Mouse (Mus musculus): ENCODE measurements around the gene Sprr2i. TPM values are rescaled to one million over a fixed set of nuclear protein-coding genes. Genes with fewer than 3 reads are reported as not detected.

Gene Sprr2i
- not detected in 2 replicates for polyA plus RNA-seq (2014; fragmentation: Nextera tagmentation; extraction: Ambion mirVana)

DNA sequence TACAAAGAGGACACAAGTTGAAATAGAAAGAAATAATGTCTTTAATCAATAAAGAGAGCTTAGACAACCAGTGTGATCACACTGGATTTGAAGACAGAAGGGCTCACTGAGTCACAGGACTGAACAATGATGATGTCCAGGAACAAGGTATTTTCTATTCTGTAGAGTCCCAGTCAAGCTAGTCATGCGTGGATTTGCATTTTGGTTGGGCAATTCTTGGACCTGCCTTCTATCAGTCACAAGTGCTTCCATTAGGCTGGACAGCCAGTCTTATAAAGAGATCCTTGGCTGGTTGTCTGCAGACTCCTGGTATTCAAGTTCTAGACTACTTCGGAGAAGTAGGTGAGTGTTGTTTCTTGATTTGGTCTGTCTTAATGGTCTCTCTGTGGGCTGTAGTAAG is at the start of gene Sprr2i:
Gene Sprr2i (plus strand): TSS at position 301 of the 400 bp plus-strand sequence.
- WGBS, result 84% methylated on average over 2 of the region's 2 CpGs

DNA sequence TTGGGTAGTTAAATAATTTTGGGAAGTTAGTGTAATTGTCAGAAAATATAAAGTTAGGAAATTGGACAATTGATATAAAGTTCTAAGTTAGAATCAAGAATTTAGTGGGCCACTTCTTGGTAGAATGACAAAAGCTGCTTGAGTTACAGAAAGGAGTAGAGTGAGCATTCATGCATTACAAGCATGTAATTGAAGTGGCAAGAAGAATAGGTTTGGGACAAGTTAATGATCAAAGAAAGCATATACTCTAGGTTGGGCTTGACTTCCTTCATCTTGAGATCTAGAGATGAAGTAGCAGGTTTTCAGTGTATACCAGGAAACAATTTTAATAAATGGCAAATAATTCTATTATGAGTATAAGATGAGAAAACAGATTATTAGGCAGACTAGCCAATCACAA is 46.2 kb upstream of the Sprr2i start:
- H3K9ac ChIP-seq (replicated peaks; ENCODE audit: low read depth, low read length), result no peak overlapping the region
- H3K4me3 ChIP-seq (ENCODE audit: low read depth, low read length), result no peak overlapping the region
- H3K9me3 ChIP-seq (ENCODE audit: control insufficient read depth, low read depth, low read length), result no peaks in the 10 kb centered on the region
- no peak for ATAC-seq (ENCODE audit: insufficient number of reproducible peaks, insufficient read depth, low FRiP score, low read depth)
- no peaks in the 10 kb centered on the region for H3K36me3 ChIP-seq (ENCODE audit: control insufficient read depth, insufficient read depth, low read length)
- H3K4me1 ChIP-seq (ENCODE audit: control insufficient read depth, insufficient read depth, low read length), result no peaks in the 10 kb centered on the region
- H3K27ac ChIP-seq (ENCODE audit: low read length), result no peak overlapping the region
- no peak overlapping the region for H3K4me2 ChIP-seq (replicated peaks; ENCODE audit: low read depth, low read length)
- H3K27me3 ChIP-seq (ENCODE audit: control insufficient read depth, insufficient read depth, low read length), result no peaks in the 10 kb centered on the region

More for the DNA sequence above, at the start of gene Sprr2i:
- no peak within 1 kb of the TSS for H3K9ac ChIP-seq (replicated peaks; ENCODE audit: low read depth, low read length)
- H3K9me3 ChIP-seq (ENCODE audit: control insufficient read depth, low read depth, low read length), result no peaks in the 10 kb centered on the region
- no peak within 1 kb of the TSS for H3K27ac ChIP-seq (ENCODE audit: low read length)
- H3K27me3 ChIP-seq (ENCODE audit: control insufficient read depth, insufficient read depth, low read length), result no peaks in the 10 kb centered on the region
- no peak within 1 kb of the TSS for H3K4me2 ChIP-seq (replicated peaks; ENCODE audit: low read depth, low read length)
- no peak for ATAC-seq (ENCODE audit: insufficient number of reproducible peaks, insufficient read depth, low FRiP score, low read depth)
- H3K4me3 ChIP-seq (ENCODE audit: low read depth, low read length), result no peak within 1 kb of the TSS
- no peaks in the 10 kb centered on the region for H3K36me3 ChIP-seq (ENCODE audit: control insufficient read depth, insufficient read depth, low read length)
- H3K4me1 ChIP-seq (ENCODE audit: control insufficient read depth, insufficient read depth, low read length), result no peaks in the 10 kb centered on the region

DNA sequence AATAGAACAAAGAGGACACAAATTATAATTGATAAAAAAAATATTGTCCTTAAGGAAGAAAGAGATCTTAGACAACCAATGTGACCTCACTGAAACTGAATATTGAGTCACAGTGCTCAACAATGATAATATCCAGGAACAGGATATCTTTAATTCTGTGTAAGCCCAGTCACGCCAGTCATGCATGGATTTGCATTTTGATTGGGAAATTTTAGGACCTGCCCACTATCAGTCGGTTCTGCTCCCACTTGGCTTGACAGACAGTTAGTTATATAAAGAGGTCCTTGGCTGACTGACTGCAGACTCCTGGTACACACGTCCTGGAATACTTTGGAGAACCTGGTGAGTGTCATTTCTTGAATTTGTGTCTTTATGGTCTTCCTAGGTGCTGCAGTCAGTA is 42.9 kb upstream of the Sprr2i start, which contains the start of gene Sprr2f:
Gene Sprr2f (plus strand): TSS at position 301 of the 400 bp plus-strand sequence.
- Histone ChIP-seq H3K9me3 (ENCODE audit: control insufficient read depth, low read depth, low read length) (no peaks in the 10 kb centered on the region), H3K4me2 (replicated peaks; ENCODE audit: low read depth, low read length) (no peak within 1 kb of the TSS), H3K36me3 (ENCODE audit: control insufficient read depth, insufficient read depth, low read length) (no peaks in the 10 kb centered on the region), H3K27ac (ENCODE audit: low read length) (no peak within 1 kb of the TSS), H3K4me1 (ENCODE audit: control insufficient read depth, insufficient read depth, low read length) (no peaks in the 10 kb centered on the region), H3K9ac (replicated peaks; ENCODE audit: low read depth, low read length) (no peak within 1 kb of the TSS), H3K4me3 (ENCODE audit: low read depth, low read length) (no peak within 1 kb of the TSS), H3K27me3 (ENCODE audit: control insufficient read depth, insufficient read depth, low read length) (no peaks in the 10 kb centered on the region)
- 56% methylated on average over 3 of the region's 3 CpGs for WGBS
- no peak for ATAC-seq (ENCODE audit: insufficient number of reproducible peaks, insufficient read depth, low FRiP score, low read depth)

DNA sequence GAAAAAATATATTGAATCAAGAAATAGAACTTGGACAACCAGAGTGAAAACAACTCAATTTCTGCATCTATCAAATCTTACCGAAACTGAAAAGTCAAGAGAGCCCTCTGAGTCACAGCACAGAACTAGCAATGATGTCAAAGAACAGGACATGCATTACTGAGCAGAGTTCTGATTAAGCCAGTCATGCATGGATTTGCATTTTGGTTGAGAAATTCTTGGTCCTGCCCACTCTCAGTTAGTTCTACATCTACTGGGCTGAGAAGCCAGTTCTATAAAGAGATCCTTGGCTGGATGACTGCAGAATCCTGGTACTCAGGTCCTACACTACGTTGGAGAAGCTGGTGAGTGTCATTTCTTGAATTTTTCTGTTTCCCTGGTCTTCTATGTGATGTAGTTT is 34.2 kb upstream of the Sprr2i start:
- Histone ChIP-seq H3K36me3 (ENCODE audit: control insufficient read depth, insufficient read depth, low read length) (no peaks in the 10 kb centered on the region), H3K9ac (replicated peaks; ENCODE audit: low read depth, low read length) (no peak overlapping the region), H3K4me2 (replicated peaks; ENCODE audit: low read depth, low read length) (no peak overlapping the region), H3K4me3 (ENCODE audit: low read depth, low read length) (no peak overlapping the region), H3K27me3 (ENCODE audit: control insufficient read depth, insufficient read depth, low read length) (no peaks in the 10 kb centered on the region), H3K9me3 (ENCODE audit: control insufficient read depth, low read depth, low read length) (no peaks in the 10 kb centered on the region), H3K27ac (ENCODE audit: low read length) (no peak overlapping the region), H3K4me1 (ENCODE audit: control insufficient read depth, insufficient read depth, low read length) (no peaks in the 10 kb centered on the region)
- 75% methylated on average over 2 of the region's 2 CpGs for WGBS
- ATAC-seq (ENCODE audit: insufficient number of reproducible peaks, insufficient read depth, low FRiP score, low read depth), result no peak

DNA sequence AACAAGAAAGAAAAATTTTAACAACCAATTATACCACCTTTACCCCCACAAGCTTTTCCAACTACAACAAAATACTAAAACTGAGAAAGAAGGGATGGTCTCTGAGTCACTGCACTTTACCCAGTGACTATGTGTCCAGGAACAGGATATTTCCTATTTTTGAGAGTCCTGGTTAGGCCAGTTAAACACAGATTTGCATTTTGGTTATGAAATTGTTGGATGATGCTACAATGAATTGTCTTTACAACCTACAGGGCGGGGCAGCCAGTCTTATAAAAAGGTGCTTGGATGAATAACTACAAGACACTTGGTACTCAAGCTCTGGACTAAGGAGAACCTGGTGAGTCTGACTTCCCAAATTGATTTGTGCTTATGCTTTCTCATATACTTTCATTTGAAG is 22.4 kb upstream of the Sprr2i start, which contains the start of gene Sprr2h:
Gene Sprr2h (plus strand): TSS at position 301 of the 400 bp plus-strand sequence.
- no peaks in the 10 kb centered on the region for H3K36me3 ChIP-seq (ENCODE audit: control insufficient read depth, insufficient read depth, low read length)
- H3K4me3 ChIP-seq (ENCODE audit: low read depth, low read length), result no peak within 1 kb of the TSS
- WGBS, result 82% methylated on average over 1 of the region's 1 CpGs
- ATAC-seq (ENCODE audit: insufficient number of reproducible peaks, insufficient read depth, low FRiP score, low read depth), result no peak
- no peaks in the 10 kb centered on the region for H3K4me1 ChIP-seq (ENCODE audit: control insufficient read depth, insufficient read depth, low read length)
- no peak within 1 kb of the TSS for H3K27ac ChIP-seq (ENCODE audit: low read length)
- no peaks in the 10 kb centered on the region for H3K27me3 ChIP-seq (ENCODE audit: control insufficient read depth, insufficient read depth, low read length)
- H3K4me2 ChIP-seq (replicated peaks; ENCODE audit: low read depth, low read length), result no peak within 1 kb of the TSS
- H3K9ac ChIP-seq (replicated peaks; ENCODE audit: low read depth, low read length), result no peak within 1 kb of the TSS
- no peaks in the 10 kb centered on the region for H3K9me3 ChIP-seq (ENCODE audit: control insufficient read depth, low read depth, low read length)

DNA sequence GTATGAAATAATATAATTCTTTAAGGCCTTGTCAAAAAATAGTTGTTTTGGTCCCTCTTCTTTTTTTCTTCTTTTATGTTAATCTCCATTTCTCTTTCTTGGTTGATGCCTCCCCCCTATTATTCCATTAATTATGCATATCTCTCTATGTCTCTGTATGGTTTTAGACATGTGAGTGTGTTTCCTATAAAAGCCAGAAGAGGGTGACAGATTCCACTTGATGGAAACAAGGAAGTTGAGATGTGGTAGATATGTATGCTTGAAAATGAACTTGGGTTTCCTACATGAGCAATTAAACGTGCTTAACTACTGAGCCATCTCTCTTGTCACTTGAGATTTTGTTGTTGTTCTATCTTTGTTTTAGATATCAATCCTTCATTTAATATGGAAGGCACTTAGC is 13.5 kb upstream of the Sprr2i start:
- 45% methylated on average over 1 of the region's 1 CpGs for WGBS

DNA sequence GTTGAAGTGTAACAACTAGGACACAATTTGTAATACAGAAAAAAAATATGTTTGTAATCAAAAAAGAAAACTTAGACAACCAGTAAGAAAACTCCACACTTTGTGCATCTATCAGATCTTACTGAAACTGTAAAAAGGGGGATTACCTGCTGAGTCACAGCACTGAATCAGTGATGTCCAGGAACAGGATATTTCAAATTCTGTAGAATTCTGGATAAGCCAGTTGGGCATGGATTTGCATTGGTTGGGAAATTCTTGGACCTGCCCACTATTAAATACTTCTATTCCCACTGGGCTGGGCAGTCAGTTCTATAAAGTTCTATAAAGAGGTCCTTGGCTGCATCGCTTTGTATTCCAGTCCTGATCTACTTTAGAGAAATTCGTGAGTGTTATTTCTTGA is 10.0 kb downstream of the Sprr2i start, which contains the start of gene Sprr2j-ps:
Gene Sprr2j-ps (plus strand): TSS at position 301 of the 400 bp plus-strand sequence.
- H3K36me3 ChIP-seq (ENCODE audit: control insufficient read depth, insufficient read depth, low read length), result no peaks in the 10 kb centered on the region
- H3K4me2 ChIP-seq (replicated peaks; ENCODE audit: low read depth, low read length), result no peak within 1 kb of the TSS
- H3K27ac ChIP-seq (ENCODE audit: low read length), result no peak within 1 kb of the TSS
- 90% methylated on average over 2 of the region's 2 CpGs for WGBS
- no peaks in the 10 kb centered on the region for H3K9me3 ChIP-seq (ENCODE audit: control insufficient read depth, low read depth, low read length)
- H3K4me3 ChIP-seq (ENCODE audit: low read depth, low read length), result no peak within 1 kb of the TSS
- no peak for ATAC-seq (ENCODE audit: insufficient number of reproducible peaks, insufficient read depth, low FRiP score, low read depth)
- H3K4me1 ChIP-seq (ENCODE audit: control insufficient read depth, insufficient read depth, low read length), result no peaks in the 10 kb centered on the region
- no peak within 1 kb of the TSS for H3K9ac ChIP-seq (replicated peaks; ENCODE audit: low read depth, low read length)
- no peaks in the 10 kb centered on the region for H3K27me3 ChIP-seq (ENCODE audit: control insufficient read depth, insufficient read depth, low read length)

More for the DNA sequence above, 13.5 kb upstream of the Sprr2i start:
- Histone ChIP-seq H3K4me1 (ENCODE audit: control insufficient read depth, insufficient read depth, low read length) (no peaks in the 10 kb centered on the region), H3K9ac (replicated peaks; ENCODE audit: low read depth, low read length) (no peak overlapping the region), H3K27ac (ENCODE audit: low read length) (no peak overlapping the region), H3K36me3 (ENCODE audit: control insufficient read depth, insufficient read depth, low read length) (no peaks in the 10 kb centered on the region), H3K9me3 (ENCODE audit: control insufficient read depth, low read depth, low read length) (no peaks in the 10 kb centered on the region), H3K4me3 (ENCODE audit: low read depth, low read length) (no peak overlapping the region), H3K27me3 (ENCODE audit: control insufficient read depth, insufficient read depth, low read length) (no peaks in the 10 kb centered on the region), H3K4me2 (replicated peaks; ENCODE audit: low read depth, low read length) (no peak overlapping the region)
- ATAC-seq (ENCODE audit: insufficient number of reproducible peaks, insufficient read depth, low FRiP score, low read depth), result no peak

DNA sequence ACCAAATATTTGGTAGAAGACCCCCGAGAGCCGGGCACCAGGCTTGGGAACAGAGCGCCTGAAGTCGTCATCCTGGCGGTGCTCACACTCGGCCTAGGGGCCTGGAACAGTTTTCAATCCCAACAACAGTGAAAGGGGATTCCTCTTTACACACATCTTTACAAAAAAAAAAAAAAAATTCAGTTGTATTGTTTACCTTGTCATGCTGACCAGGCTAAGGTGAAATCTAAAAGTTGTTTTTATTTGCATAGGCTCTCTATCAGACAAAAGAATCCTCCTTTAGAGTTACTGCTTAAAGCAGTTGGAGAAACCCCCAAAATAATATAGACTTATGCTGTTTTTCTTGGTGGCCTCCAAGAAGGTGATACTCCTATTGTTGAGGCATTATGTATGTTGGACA is 21.5 kb downstream of the Sprr2i start, which contains the start of gene Gm9774:
Gene Gm9774 (minus strand): TSS at position 101 of the 400 bp plus-strand sequence.
- WGBS, result 92% methylated on average over 6 of the region's 6 CpGs
- H3K9ac ChIP-seq (replicated peaks; ENCODE audit: low read depth, low read length), result no peak within 1 kb of the TSS
- ATAC-seq (ENCODE audit: insufficient number of reproducible peaks, insufficient read depth, low FRiP score, low read depth), result no peak

DNA sequence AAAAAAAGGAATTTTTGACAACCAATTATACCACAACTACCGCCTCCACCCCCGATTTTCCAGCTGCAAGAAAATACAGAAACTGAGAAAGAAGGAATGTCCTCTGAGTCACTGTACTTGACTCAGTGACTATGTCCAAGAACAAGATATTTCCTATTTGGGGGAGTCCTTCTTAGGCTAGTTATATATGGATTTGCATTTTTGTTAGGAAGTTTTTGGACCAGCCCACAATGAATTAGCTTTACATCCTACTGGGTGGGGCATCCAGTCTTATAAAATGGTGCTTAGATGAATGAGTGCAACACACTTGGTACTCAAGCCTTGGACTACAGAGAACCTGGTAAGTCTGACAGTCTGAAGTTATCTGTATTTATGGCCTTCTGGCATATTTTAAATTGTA is 24.5 kb downstream of the Sprr2i start, which contains the start of gene Sprr2k:
Gene Sprr2k (plus strand): TSS at position 301 of the 400 bp plus-strand sequence.
- H3K36me3 ChIP-seq (ENCODE audit: control insufficient read depth, insufficient read depth, low read length), result no peaks in the 10 kb centered on the region
- WGBS, result 87% methylated on average over 2 of the region's 2 CpGs
- ATAC-seq (ENCODE audit: insufficient number of reproducible peaks, insufficient read depth, low FRiP score, low read depth), result no peak
- no peaks in the 10 kb centered on the region for H3K4me1 ChIP-seq (ENCODE audit: control insufficient read depth, insufficient read depth, low read length)
- no peaks in the 10 kb centered on the region for H3K9me3 ChIP-seq (ENCODE audit: control insufficient read depth, low read depth, low read length)
- H3K9ac ChIP-seq (replicated peaks; ENCODE audit: low read depth, low read length), result no peak within 1 kb of the TSS
- H3K4me3 ChIP-seq (ENCODE audit: low read depth, low read length), result no peak within 1 kb of the TSS
- H3K27ac ChIP-seq (ENCODE audit: low read length), result no peak within 1 kb of the TSS
- no peaks in the 10 kb centered on the region for H3K27me3 ChIP-seq (ENCODE audit: control insufficient read depth, insufficient read depth, low read length)
- no peak within 1 kb of the TSS for H3K4me2 ChIP-seq (replicated peaks; ENCODE audit: low read depth, low read length)

More for the DNA sequence above, 21.5 kb downstream of the Sprr2i start, which contains the start of gene Gm9774:
- Histone ChIP-seq H3K4me3 (ENCODE audit: low read depth, low read length) (no peak within 1 kb of the TSS), H3K4me1 (ENCODE audit: control insufficient read depth, insufficient read depth, low read length) (no peaks in the 10 kb centered on the region), H3K36me3 (ENCODE audit: control insufficient read depth, insufficient read depth, low read length) (no peaks in the 10 kb centered on the region), H3K9me3 (ENCODE audit: control insufficient read depth, low read depth, low read length) (no peaks in the 10 kb centered on the region), H3K27me3 (ENCODE audit: control insufficient read depth, insufficient read depth, low read length) (no peaks in the 10 kb centered on the region), H3K27ac (ENCODE audit: low read length) (no peak within 1 kb of the TSS), H3K4me2 (replicated peaks; ENCODE audit: low read depth, low read length) (no peak within 1 kb of the TSS)

Measured in stomach, embryonic 14.5 days (tissue).